Mouse (Mus musculus) Muller cell, postnatal 12 days (primary cell): ENCODE measurements around the gene Aox3.

ENCODE experiments used
- DNase-seq: peaks from one replicate; pipeline ENCODE4 v3.0.0-alpha.2; 2015; ENCODE audit errors: inconsistent ontology term

Gene Aox3

GRCm38 (mm10) chr1:58107066-58107465 is 5.9 kb upstream of the Aox3 start:
- no peak for DNase-seq

GRCm38 (mm10) chr1:58110241-58110640 is 2.7 kb upstream of the Aox3 start:
- DNase-seq = no peak

GRCm38 (mm10) chr1:58111315-58111714 is 1.6 kb upstream of the Aox3 start:
- DNase-seq = no peak

- no peak for DNase-seq
Observed at GRCm38 (mm10) chr1:58113441-58113840, 511 bp downstream of the Aox3 start.

DNA sequence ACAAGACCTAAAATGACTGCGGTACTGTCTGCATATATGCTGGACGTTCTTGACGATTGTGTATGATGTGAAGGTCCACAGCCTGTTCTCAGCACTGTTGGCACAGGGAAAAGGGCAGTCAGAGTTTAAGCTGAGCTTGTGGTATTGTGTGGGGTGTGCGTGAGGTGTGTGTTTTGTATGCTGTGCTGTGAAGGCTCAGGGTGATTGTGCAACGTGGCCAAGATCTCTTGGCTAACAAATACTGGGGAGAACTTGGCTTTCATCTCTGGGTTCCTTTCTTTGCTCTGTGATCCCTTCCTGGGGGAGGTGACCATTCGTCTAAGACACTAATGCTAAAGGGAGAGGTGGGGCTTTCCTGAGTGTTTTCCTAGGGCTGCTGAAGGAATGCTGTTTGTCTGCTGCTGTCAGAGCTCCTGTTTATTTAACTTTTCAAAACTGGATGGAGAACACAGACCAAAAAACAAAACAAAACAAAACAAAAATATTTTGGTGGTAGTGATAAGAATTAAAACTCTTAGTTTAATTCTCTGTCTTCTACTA is 1.2 kb downstream of the Aox3 start:
- DNase-seq = no peak

- no peak for DNase-seq
Observed at GRCm38 (mm10) chr1:58114666-58115375, 1.9 kb downstream of the Aox3 start.

DNA sequence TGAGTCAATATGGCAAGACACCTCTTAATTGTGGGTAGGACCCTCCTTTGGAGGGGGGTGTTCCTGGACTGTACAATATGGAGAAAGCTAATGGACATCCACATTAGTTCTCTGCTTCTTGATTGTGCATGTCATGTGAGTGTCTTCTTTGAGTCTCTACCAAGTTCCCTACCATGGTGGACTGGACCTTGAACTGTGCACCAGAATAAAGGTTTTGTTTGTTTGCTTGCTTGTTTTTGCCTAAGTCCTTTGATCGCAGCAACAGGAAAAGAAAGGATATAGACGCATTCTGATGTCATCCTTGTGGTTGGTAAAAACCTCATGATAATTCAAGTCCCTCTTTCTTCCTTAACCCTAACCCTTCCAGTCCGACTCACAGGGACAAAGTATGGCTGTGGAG is 5.3 kb downstream of the Aox3 start:
- no peak for DNase-seq

DNA sequence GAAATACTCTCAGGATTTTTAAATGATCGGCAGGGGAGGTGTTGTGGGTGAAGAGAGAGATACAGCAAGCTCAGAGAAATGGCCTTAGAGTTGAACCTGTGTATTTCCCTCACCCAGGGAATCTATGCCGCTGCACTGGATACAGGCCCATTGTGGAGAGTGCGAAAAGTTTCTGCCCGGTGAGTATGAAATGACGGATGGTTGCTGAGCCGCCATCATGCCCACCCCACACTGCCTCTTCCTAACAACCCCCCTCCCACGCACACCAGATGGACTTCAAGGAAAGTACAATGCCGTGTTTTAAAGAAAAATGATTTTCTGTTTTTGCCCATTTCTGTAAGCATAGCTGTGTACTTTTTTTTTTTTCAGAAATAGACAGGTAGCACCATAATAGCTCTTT is 12.0 kb downstream of the Aox3 start:
- no peak for DNase-seq

DNA sequence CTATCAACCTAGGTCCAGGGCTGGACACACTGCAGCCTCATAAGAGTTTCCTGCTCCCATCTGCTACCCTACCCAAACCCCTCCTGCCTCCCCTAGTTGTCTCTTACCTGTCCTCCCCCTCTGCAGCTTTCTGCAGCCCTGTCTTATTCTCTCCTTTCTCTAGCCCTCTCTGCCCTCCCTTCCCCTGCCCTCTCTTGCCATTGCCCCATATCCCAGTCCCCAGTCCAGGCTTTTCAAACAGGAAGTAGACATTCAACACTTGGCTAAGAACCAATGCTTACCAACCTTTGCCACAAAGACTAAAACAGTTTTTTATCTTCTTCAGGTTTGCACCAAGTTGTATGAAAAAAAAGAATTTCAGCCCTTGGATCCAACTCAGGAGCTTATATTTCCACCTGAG is 25.0 kb downstream of the Aox3 start:
- no peak for DNase-seq

DNA sequence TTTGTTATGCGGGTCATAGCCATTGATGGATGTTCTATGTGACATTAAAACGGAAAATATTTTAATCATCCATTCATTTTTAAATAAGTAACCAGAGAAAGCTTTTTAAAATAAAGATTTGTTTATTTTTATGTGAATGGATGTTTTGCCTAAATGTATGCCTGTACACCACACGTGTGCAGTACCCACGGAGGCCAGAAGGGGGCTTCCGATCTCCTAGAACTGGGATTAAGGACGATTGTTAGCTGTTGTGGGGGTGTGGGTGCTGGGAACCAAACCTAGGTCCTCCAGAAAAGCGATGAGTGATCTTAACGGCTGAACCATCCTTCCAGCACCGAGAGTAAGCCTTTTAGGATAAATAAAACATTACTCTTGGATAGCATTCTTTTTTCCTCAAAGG is 26.1 kb downstream of the Aox3 start:
- no peak for DNase-seq

DNA sequence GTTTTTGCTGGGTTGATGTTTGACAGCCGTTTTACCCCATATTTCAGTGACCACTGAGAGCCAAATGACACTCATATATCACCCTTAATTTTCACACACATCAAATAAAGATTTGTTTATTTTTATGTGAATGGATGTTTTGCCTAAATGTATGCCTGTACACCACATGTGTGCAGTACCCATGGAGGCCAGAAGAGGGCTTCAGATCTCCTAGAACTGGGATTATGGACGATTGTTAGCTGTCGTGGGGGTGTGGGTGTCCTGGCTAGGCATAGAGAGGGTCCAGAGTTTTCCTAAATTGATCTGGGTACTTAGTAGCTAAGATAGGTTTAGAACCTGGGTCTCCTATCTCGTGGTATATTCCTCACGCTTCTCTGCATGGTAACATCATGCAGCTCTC is 27.7 kb downstream of the Aox3 start:
- DNase-seq = no peak

DNA sequence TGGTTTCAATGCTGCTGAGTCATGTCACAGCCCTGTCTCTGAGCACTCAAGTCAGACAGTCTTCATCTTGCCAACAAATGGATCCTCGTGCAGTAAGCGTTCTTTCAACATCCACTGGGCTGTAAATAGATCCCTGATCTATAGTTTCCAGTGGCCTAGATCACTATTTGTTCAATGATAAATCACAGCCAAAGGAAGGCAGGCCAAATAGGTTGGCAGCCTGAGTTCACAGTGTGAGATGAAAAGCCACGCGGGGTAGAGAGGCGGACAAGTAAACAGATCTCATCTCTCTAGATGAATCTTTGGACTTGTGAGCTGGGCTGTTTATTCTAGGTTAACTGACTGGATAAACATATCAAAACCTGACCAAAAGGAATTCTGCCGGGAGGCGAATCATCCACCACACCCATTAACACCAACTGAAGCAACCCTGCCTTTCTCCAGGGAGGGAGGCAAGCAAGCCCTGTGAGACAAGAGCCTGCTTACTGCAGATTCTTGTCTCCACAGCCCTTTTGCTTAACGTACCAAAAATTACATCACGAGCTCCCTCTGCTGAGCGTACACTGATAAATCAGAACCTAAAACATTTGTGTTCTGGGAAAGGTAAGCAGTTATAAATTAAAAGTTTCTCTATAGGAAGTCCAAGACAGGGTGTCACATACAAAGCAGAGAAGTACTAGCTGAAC is 31.6 kb downstream of the Aox3 start:
- DNase-seq = peak; percentile 26

DNA sequence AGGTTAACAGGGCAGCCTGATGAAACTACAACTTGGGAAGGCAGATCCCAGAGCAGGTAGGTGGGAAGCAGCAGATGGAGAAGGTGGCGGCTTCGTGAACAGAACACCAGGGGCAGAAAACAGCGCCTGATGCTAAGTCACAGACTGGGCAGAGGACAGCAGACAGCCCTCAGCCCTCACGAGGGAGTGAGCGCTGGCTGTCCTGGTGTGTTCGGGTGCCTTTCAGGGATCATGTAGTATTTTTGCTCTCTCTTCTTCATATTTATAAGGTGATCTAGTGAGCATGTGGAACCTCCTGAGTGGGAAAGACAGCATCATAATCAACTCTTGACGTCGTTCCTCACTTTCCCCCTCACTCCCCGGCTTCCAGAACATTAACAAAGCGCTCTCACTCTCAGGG is 33.1 kb downstream of the Aox3 start:
- DNase-seq = no peak

GRCm38 (mm10) chr1:58147776-58148175 is 34.8 kb downstream of the Aox3 start:
- no peak for DNase-seq

GRCm38 (mm10) chr1:58152247-58152646 is 39.3 kb downstream of the Aox3 start:
- DNase-seq = no peak

- DNase-seq = peak; percentile 20
Observed at GRCm38 (mm10) chr1:58156747-58157146, 43.8 kb downstream of the Aox3 start.

GRCm38 (mm10) chr1:58169893-58170292 is 57.0 kb downstream of the Aox3 start:
- DNase-seq = no peak

- DNase-seq = no peak
Observed at GRCm38 (mm10) chr1:58188514-58189175, 75.7 kb downstream of the Aox3 start.

DNA sequence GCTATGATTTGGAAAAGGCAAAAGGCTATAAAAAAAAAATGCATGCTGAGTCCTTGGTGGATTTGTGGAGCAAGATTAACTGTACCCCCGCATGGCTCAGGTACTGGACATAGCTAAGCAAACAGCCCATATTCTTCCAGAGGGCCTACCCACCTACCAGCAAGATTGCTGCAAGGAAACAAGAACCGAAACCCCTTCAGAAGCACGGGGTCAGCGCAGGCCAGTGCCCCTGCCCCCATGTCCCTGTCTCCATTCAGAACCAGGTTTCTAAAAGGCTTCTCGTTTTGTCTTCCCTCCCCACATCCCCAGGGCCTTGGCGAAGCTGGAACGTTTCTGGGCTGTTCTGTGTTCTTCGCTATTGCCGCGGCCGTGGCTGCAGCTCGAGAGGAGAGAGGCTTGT is 81.4 kb downstream of the Aox3 start:
- DNase-seq = no peak

GRCm38 (mm10) chr1:58194988-58195387 is 82.1 kb downstream of the Aox3 start:
- DNase-seq = no peak

GRCm38 (mm10) chr1:58195541-58195940 is 82.6 kb downstream of the Aox3 start:
- no peak for DNase-seq

GRCm38 (mm10) chr1:58197023-58197422 is 84.1 kb downstream of the Aox3 start:
- DNase-seq = no peak

- DNase-seq = no peak
Observed at GRCm38 (mm10) chr1:58198386-58198785, 85.5 kb downstream of the Aox3 start.
